Mouse (Mus musculus) ES-E14 (cell line): ENCODE results near the gene Minar1.

Experiments used
- HCFC1 ChIP-seq: IDR thresholded peaks from 2 replicates; pipeline ENCODE4 v1.6.1; 2012; ENCODE audit warnings: low read length, inconsistent platforms, borderline replicate concordance; ENCODE audit not compliant: insufficient read depth
- ZNF384 ChIP-seq: IDR thresholded peaks from 2 replicates; pipeline ENCODE4 v1.6.1; 2012; ENCODE audit warnings: low read depth, low read length, inconsistent platforms

GRCm38 (mm10) chr9:89610592-89610991, 12.3 kb downstream of the Minar1 start:
- no peak for TF ChIP-seq HCFC1
- no peak for TF ChIP-seq ZNF384
